Mouse (Mus musculus): ENCODE data around the gene Rora.

Gene Rora

GRCm38 (mm10) chr9:68958919-68959318, 305.3 kb downstream of the Rora start:
- DNase-seq: no peak

- DNase-seq: no peak
Measured at GRCm38 (mm10) chr9:68963898-68964297, 310.3 kb downstream of the Rora start.

GRCm38 (mm10) chr9:68966540-68966939, 313.0 kb downstream of the Rora start:
- no peak for DNase-seq

GRCm38 (mm10) chr9:68970074-68970473, 316.5 kb downstream of the Rora start:
- no peak for DNase-seq

GRCm38 (mm10) chr9:68972277-68972676, 318.7 kb downstream of the Rora start:
- no peak for DNase-seq

GRCm38 (mm10) chr9:68974517-68974916, 320.9 kb downstream of the Rora start:
- no peak for DNase-seq

- DNase-seq: no peak
Measured at GRCm38 (mm10) chr9:68976136-68976535, 322.6 kb downstream of the Rora start.

- no peak for DNase-seq
Measured at GRCm38 (mm10) chr9:68976851-68977250, 323.3 kb downstream of the Rora start.

GRCm38 (mm10) chr9:68978656-68979055, 325.1 kb downstream of the Rora start:
- no peak for DNase-seq

- no peak for DNase-seq
Measured at GRCm38 (mm10) chr9:68980041-68980440, 326.5 kb downstream of the Rora start.

- DNase-seq: no peak
Measured at GRCm38 (mm10) chr9:68985046-68985445, 331.5 kb downstream of the Rora start.

GRCm38 (mm10) chr9:68985796-68986195, 332.2 kb downstream of the Rora start:
- DNase-seq: no peak

- no peak for DNase-seq
Measured at GRCm38 (mm10) chr9:68987290-68988042, 333.9 kb downstream of the Rora start.

GRCm38 (mm10) chr9:68988162-68988911, 334.8 kb downstream of the Rora start:
- DNase-seq: no peak

GRCm38 (mm10) chr9:68989885-68990449, 336.4 kb downstream of the Rora start:
- DNase-seq: no peak

GRCm38 (mm10) chr9:68993881-68994280, 340.3 kb downstream of the Rora start:
- no peak for DNase-seq

- DNase-seq: no peak
Measured at GRCm38 (mm10) chr9:68998961-68999360, 345.4 kb downstream of the Rora start.

GRCm38 (mm10) chr9:69004514-69004913, 350.9 kb downstream of the Rora start:
- DNase-seq: no peak

- no peak for DNase-seq
Measured at GRCm38 (mm10) chr9:69006666-69007065, 353.1 kb downstream of the Rora start.

GRCm38 (mm10) chr9:69008706-69009105, 355.1 kb downstream of the Rora start:
- peak; percentile 20 for DNase-seq

GRCm38 (mm10) chr9:69010886-69011285, 357.3 kb downstream of the Rora start:
- peak; percentile 27 for DNase-seq

GRCm38 (mm10) chr9:69013186-69013715, 359.7 kb downstream of the Rora start:
- DNase-seq: no peak

GRCm38 (mm10) chr9:69014203-69014602, 360.6 kb downstream of the Rora start:
- DNase-seq: no peak

GRCm38 (mm10) chr9:69020381-69020780, 366.8 kb downstream of the Rora start:
- no peak for DNase-seq

All from kidney, adult 11 months (tissue).